Mouse (Mus musculus) gastrocnemius, postnatal 4 days (tissue): ENCODE results near the gene Lgals1. TPM values are rescaled to one million over a fixed set of nuclear protein-coding genes. Genes with fewer than 3 reads are reported as not detected.

Source experiments
- DNase-seq, 2 experiments: peaks; one replicate each; pipeline ENCODE4 v3.0.0; 2021 to 2022; ENCODE audit warnings: low spot score in 2 of 2, mixed read lengths in 2 of 2
- total RNA-seq, 2 experiments: library from RNA; stranded (reverse); gene quantifications; 2 replicates each; pipeline ENCODE4 v1.2.3; 2021

The Lgals1 gene
- total RNA-seq, 2 experiments from 2014 or later: 1,203 to 1,363 TPM

- peak; percentile 65 to 81 for DNase-seq
Observed at GRCm38 (mm10) chr15:78934784-78935320, 8.3 kb downstream of the Lgals1 start, which contains the start of gene Nol12. Gene Nol12 (plus strand): TSS chr15:78934933.

DNA sequence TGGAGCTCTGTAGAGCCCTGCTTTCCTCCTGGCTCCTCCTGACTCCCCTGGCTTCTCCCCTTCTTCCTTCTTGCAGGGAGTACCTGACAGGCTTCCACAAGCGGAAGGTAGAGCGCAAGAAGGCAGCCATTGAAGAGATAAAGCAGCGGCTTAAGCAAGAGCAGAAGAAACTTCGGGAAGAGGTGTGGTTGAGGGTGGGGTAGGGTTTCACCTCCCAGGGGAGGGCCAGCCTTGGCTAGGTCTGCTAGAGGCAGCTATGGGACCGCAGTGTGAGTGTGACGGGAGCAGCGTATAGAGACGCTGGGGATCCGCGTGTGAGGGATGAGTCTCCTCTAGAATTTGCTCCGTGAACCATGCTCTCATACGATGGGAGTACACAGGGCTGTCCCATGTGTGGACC lies 9.9 kb downstream of the Lgals1 start:
- DNase-seq: no peak

- no peak for DNase-seq
Observed at GRCm38 (mm10) chr15:78937311-78937710, 10.8 kb downstream of the Lgals1 start.

DNA sequence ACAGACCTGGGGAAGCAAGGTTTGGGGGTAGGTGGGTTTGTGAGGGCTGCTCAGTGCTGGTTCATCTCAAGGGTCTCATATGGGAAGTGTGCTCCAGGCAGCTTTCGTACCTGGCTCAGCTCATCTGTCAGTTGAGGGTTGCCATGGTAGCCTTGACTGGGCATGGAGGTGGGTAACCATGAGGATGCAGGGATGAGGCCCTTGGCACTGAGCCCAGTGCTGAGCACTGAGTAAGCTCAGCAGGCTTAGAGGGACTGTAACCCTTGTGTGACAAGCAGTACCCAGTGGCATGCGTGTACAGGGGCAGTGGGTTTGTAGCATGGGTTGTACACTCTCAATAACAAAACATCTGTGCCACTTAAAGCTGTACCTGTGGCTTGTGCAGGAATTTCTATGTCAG lies 11.4 kb downstream of the Lgals1 start:
- DNase-seq: no peak

DNA sequence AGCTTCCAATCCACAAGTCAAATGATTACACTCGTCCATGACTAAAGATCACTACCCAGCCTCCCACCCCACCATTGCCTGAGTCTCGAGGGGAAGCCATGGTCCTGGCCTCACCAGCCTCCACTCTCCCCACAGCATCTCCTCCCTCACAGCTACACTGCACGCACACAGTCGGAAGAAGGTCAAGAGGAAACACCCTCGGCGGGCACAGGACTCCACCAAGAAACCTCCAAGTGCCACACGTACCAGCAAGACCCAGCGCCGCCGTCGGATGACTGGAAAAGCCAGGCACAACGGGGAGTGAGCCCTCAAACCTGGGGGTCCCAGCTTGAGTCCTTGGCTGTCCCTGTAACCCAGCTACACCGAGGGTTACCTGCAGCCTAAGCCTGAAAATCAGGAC lies 13.8 kb downstream of the Lgals1 start:
- DNase-seq: no peak

- peak; percentile 73 to 84 for DNase-seq
Observed at GRCm38 (mm10) chr15:78942663-78943062, 16.1 kb downstream of the Lgals1 start.

DNA sequence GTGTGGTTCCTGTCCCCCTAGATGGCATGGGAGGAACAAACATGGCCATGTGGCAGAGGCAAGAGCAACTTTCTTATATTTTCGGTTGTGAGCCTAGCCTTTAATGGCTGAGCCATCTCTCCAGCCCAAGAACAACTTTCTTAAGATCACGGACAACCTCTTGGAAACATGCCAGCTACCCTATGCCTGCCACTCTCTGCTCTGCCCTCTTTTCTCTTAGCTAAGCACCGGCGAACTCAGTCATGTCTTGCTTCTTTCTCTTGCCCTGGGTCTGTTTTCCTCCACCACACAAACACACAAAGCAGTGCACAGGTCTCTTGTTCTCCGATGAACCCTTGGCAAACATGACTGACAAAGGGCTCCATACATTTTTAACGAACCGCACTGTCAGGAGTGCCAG lies 19.7 kb downstream of the Lgals1 start:
- no peak for DNase-seq

DNA sequence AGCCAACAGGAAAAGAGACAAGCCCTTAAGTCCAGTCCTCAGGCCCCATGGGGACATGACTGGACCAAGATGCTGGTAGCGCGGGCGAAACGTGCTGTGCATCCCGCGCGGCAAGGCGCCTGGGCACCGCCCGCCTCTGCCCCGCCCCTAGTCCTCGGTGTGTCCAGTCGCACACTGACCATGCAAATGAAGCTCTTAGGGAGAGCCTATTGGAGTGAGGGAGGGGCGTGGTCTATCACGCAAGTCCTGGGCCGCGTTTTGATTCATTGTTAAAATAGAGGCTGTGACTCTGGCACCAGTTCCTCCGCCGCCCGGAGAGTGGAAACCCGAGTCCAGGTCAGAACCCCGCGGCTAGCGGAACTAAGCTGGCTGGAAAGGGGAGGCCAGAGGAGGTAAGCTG lies 21.1 kb downstream of the Lgals1 start, which contains the start of gene Triobp:
Gene Triobp, plus strand, starts transcription at position 68 of the 400 bp plus-strand sequence.
- DNase-seq: peak; percentile 72 to 87

- DNase-seq: no peak
Observed at GRCm38 (mm10) chr15:78948152-78948725, 21.7 kb downstream of the Lgals1 start.

GRCm38 (mm10) chr15:78948883-78949282 lies 22.4 kb downstream of the Lgals1 start:
- DNase-seq: no peak

DNA sequence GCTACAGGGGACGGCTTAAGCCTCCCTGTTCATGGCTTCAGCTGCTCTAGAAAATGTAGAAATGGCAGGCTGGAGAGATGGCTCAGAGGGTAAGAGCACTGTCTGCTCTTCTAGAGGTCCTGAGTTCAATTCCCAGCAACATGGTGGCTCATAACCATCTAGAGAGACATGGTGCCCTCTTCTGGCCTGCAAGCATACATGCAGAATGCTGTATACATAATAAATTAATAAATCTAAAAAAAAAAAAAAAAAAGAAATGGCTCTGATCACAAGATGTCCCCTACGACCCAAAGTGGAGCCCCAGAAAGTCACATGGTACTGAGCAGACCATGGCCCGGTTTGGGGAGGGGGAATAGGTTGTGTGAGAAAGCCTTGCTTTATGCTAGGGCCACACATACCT lies 29.1 kb downstream of the Lgals1 start:
- no peak for DNase-seq

GRCm38 (mm10) chr15:78956351-78956750 lies 29.8 kb downstream of the Lgals1 start:
- no peak for DNase-seq

- no peak for DNase-seq
Observed at GRCm38 (mm10) chr15:78957021-78957420, 30.5 kb downstream of the Lgals1 start.

DNA sequence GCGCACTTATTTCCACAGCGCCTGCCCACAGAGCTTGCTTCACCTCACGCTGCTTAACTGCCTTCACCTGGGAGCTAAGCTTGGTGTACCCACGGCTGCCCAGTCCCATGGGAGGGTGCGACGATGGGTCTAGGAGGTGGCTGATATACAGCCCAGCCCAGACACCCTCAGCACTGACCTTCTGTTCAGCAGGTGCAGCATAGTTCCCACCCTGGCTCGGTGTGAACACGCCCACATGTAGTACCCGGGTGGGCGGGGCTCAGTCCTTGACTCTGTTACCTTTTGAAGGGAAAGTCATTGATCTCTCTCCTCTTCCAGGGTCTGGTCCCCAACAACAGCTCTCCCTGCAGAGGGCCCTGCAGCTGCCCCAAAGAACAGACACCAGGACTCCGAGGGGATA lies 33.0 kb downstream of the Lgals1 start:
- DNase-seq: no peak

- DNase-seq: peak in 1 of 2 experiments; percentile 79
Observed at GRCm38 (mm10) chr15:78960088-78960487, 33.6 kb downstream of the Lgals1 start.

DNA sequence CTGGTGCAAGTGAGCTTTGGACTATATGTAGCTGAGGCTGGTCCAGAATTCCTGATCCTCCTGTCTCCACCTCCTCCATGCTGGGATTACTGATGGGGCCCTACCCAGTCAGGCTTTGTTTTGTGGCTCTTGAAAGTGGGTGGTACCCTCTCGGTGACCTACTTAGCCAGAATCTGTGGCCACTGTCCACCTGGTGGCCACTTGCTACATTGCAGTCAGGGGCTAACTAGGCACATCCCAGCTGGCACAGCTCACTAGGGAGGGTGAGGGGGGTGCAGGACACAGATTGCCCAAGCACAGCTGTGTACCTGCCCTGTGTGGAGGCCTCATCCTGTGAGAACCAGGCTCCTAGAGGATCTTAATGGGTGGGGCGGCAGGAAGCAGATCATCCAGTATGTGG lies 36.4 kb downstream of the Lgals1 start:
- peak; percentile 60 to 74 for DNase-seq

DNA sequence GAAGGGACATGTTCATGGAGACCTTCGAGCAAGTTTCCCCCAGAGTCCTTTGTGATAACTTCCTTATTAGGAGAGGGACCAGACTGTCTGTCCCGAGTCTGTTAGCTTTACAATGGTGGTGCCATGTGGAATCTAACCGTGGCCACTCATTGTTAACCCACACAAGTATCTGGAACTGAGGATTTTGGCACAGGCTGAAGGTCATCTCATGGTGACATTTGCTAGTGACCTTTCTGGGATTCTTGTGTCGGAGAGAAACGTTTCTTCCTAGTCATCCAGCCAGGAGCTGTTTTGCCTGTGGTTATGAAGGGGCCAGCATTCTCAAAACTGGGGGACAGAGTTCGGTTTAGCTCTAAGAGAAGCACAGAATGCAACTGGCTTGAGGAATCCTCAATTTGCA lies 45.1 kb downstream of the Lgals1 start:
- DNase-seq: no peak

DNA sequence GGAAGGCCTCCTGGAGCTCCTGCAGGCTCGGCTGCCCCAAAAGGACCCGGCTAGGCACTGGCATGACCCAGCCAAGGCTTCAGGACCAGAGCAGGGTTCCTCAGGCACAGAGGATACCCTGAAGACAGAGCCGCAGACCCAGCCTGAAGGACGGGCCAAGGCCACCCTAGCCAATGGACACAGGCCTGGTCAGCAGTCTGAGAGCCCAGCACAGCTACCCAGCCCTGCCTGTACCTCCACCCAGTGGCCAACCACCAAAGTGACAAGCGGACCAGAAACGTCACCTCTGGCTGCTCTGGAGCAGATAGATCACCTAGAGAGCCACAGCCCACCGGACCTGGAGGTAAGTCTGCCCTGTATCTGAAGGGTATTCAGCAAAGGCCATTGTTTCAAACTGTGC lies 47.4 kb downstream of the Lgals1 start:
- no peak for DNase-seq

DNA sequence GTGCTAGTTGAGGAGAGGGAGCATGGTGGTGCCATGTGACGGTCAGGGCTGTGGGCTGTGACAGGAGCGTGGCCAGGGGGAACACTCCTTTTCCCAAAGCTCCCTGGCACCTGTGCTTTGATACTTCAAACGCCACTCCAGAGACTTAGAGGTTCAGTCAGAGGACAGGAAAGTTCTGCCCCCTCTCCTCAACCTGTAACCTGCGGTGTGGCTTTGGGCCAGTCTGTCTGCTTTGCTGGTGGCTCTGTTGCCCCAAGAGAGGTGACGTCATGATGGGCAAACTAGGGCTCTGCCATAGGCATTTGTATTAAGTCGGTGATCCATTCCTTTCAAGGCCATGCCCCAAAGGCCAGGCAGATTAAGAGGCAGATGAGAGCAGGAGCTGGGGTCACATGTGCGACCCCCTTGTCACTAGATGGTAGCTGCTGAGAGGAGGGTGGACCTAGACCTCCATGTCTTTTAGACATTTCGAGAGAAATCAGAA lies 51.2 kb downstream of the Lgals1 start:
- DNase-seq: no peak

GRCm38 (mm10) chr15:78978875-78979274 lies 52.4 kb downstream of the Lgals1 start:
- DNase-seq: peak; percentile 78 to 92
